Mouse (Mus musculus) heart, postnatal 0 days (tissue): ENCODE data around the gene Mycbp2. TPM values are rescaled to one million over a fixed set of nuclear protein-coding genes. Genes with fewer than 3 reads are reported as not detected.
A peak's percentile ranks its signal among the peaks of the same experiment; 100 is the strongest.

Source experiments
- ATAC-seq: fragments of 200-750 bp; cut with Nextera tagmentation; 2 replicates; pipeline ENCODE4 v1.8.0; 2017; ENCODE audit warnings: low read depth, moderate number of reproducible peaks, moderate library complexity; ENCODE audit not compliant: insufficient read depth
- DNase-seq: peaks from one replicate; pipeline ENCODE4 v3.0.0-alpha.2; 2016; ENCODE audit warnings: low spot score
- H3K27ac ChIP-seq: fragments of 300-500 bp; sonication (generic); 2 replicates; pipeline ENCODE4 v1.5.1; 2014; ENCODE audit warnings: low read depth, mild to moderate bottlenecking
- H3K27me3 ChIP-seq: fragments of 300-500 bp; sonication (generic); 2 replicates; pipeline ENCODE4 v1.6.1; 2014; ENCODE audit warnings: low read length, mixed read lengths; ENCODE audit not compliant: control insufficient read depth, insufficient read depth
- H3K36me3 ChIP-seq: fragments of 300-500 bp; sonication (generic); replicated peaks from 2 replicates; pipeline ENCODE4 v1.6.1; 2014; ENCODE audit warnings: low read length, mixed read lengths; ENCODE audit not compliant: control insufficient read depth, insufficient read depth
- H3K4me1 ChIP-seq: fragments of 300-500 bp; sonication (generic); 2 replicates; pipeline ENCODE4 v1.6.1; 2014; ENCODE audit warnings: antibody characterized with exemption; ENCODE audit not compliant: control insufficient read depth, insufficient read depth
- H3K4me2 ChIP-seq: fragments of 300-500 bp; sonication (generic); 2 replicates; pipeline ENCODE4 v1.6.1; 2014; ENCODE audit warnings: low read depth, mild to moderate bottlenecking, low read length, moderate library complexity
- H3K4me3 ChIP-seq: fragments of 300-500 bp; sonication (generic); 2 replicates; pipeline ENCODE4 v1.5.1; 2014; ENCODE audit warnings: low read depth, low read length
- H3K9ac ChIP-seq: fragments of 300-500 bp; sonication (generic); replicated peaks from 2 replicates; pipeline ENCODE4 v1.6.1; 2014; ENCODE audit warnings: low read depth, low read length, mixed read lengths
- H3K9me3 ChIP-seq: fragments of 300-500 bp; sonication (generic); replicated peaks from 2 replicates; pipeline ENCODE4 v1.6.1; 2016; ENCODE audit warnings: low read length; ENCODE audit not compliant: control insufficient read depth
- CTCF ChIP-seq: IDR thresholded peaks from 2 replicates; pipeline ENCODE4 v1.5.1; 2016; ENCODE audit warnings: antibody characterized with exemption, control low read depth, low read depth
- EP300 ChIP-seq: IDR thresholded peaks from 2 replicates; pipeline ENCODE4 v1.6.1; 2016; ENCODE audit warnings: antibody characterized with exemption, low read depth
- WGBS: fragments of 180-500 bp; shearing (Covaris S2); extraction: QIAGEN DNeasy Blood & Tissue Kit; methylation state at CpG from one replicate; pipeline ENCODE4 v1.1.7; 2014; 5-methylcytosine and 5-hydroxymethylcytosine counted together
- polyA plus RNA-seq: library from polyadenylated mRNA; unstranded; fragments of >200 nt; fragmentation: Nextera tagmentation; extraction: Ambion mirVana; gene quantifications from 2 replicates; pipeline ENCODE4 v1.2.1, GENCODE M21; 2015
- total RNA-seq: library from RNA; depleted of rRNA; stranded (reverse); fragments of >200 nt; gene quantifications from 2 replicates; pipeline ENCODE4 v1.2.3, GENCODE M21; 2014; ENCODE audit warnings: low replicate concordance

The Mycbp2 gene
- total and polyA plus RNA-seq, 2 experiments from 2014 or later, result 8.7 to 20.2 TPM

DNA sequence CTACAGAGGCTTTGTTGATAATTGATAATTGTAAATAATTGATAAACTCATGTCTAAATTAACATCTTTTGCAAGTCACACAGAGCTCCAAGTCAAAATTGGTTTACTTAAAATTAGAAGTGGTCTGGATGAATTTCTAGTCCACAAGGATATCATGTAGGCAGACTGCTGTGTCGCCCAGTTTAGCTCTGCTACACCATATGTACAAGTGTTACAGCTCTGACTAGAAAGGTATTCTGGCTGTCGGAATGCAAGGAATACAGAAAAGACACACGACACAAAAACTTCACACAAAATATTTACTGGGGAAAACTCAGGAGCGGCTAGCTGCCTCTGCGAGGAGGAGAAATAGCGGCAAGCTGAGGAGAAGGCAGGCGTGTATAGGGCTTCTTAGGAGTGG lies 89.7 kb downstream of the Mycbp2 start:
- 89% methylated on average over 7 of the region's 7 CpGs for WGBS
- no peak for TF ChIP-seq EP300
- no peak for TF ChIP-seq CTCF
- no peak overlapping the region for H3K9ac ChIP-seq
- H3K27me3 ChIP-seq, result no peaks in the 10 kb centered on the region
- H3K27ac ChIP-seq, result no peak overlapping the region
- peaks cover 28% of the 10 kb centered on the region for H3K36me3 ChIP-seq
- H3K4me3 ChIP-seq, result no peak overlapping the region
- no peaks in the 10 kb centered on the region for H3K9me3 ChIP-seq
- DNase-seq (no peak), ATAC-seq (no peak)
- H3K4me1 ChIP-seq, result no peaks in the 10 kb centered on the region
- H3K4me2 ChIP-seq, result no peak overlapping the region

DNA sequence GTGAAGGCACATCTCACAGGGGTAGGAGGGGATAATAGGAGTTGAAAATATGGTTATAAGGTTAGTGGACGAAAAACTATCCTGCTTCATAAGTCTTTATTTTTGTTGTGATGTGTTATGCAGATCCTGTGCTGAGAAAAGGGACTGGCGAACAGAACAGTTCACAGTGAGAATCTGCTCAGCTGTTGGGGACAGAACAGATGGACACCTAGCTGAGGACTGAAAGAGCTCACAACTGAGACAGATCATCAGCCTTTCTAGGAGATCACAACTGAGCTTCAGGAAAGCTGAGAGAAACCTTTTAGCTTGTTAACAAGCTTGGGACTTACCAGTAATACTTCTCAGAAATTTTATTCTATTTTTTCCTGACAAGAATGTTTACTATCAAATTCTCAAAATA lies 92.3 kb downstream of the Mycbp2 start:
- H3K36me3 ChIP-seq, result peaks cover 16% of the 10 kb centered on the region; the same call in 1 of the 2 replicates
- H3K4me1 ChIP-seq, result no peaks in the 10 kb centered on the region
- no peak overlapping the region for H3K4me2 ChIP-seq
- DNase-seq (no peak), ATAC-seq (no peak)
- H3K27me3 ChIP-seq, result no peaks in the 10 kb centered on the region
- H3K4me3 ChIP-seq, result no peak overlapping the region
- TF ChIP-seq EP300 (no peak), CTCF (no peak)
- no peak overlapping the region for H3K9ac ChIP-seq
- H3K9me3 ChIP-seq, result no peaks in the 10 kb centered on the region
- WGBS, result 87% methylated on average over 2 of the region's 2 CpGs
- no peak overlapping the region for H3K27ac ChIP-seq

DNA sequence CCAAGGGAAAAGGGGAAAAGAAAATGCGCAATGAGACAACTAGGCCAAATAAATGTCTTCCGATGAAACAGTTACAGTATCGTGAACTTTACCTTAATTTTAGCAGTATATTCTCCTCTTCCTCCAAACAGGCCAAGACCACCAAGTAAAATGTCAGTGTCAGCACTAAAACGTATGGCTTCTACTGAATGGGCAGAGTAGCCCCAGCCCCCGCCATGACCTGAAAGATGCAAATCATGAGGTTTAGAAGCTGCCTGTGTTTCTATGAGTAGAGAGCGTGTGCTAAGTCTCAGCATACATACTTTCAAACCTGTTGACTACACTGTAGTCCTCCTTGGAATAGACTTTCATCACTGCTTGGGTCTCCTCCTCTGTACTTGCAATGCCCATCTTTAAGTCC lies 104.6 kb downstream of the Mycbp2 start:
- 94% methylated on average over 6 of the region's 6 CpGs for WGBS

DNA sequence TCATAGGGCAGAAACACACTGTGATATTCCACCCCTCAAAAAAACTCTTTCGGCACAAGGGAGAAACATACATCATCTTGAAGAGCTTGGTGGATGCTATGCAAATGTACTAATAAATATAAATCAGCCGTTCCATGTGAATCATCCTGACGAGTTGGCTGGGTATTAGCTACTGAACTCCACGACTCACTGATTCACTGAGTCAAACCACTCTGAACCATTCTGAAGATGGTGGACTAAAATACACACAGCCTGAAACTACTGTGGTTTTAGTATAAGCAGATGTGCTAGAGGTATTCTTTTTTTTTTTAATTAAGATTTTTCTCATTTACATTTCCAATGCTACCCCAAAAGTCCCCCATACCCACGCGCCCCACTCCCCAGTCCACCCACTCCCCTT lies 111.8 kb downstream of the Mycbp2 start:
- H3K9ac ChIP-seq, result no peak overlapping the region
- no peaks in the 10 kb centered on the region for H3K4me1 ChIP-seq
- peaks cover 18% of the 10 kb centered on the region for H3K36me3 ChIP-seq
- no peak overlapping the region for H3K4me3 ChIP-seq
- no peak for TF ChIP-seq CTCF
- TF ChIP-seq EP300, result no peak
- no peak overlapping the region for H3K27ac ChIP-seq
- ATAC-seq (no peak), DNase-seq (no peak)
- 94% methylated on average over 6 of the region's 6 CpGs for WGBS
- H3K4me2 ChIP-seq, result no peak overlapping the region
- H3K27me3 ChIP-seq, result no peaks in the 10 kb centered on the region
- no peaks in the 10 kb centered on the region for H3K9me3 ChIP-seq

More for the DNA sequence above, 104.6 kb downstream of the Mycbp2 start:
- Histone ChIP-seq H3K9ac (no peak overlapping the region), H3K27ac (no peak overlapping the region), H3K9me3 (no peaks in the 10 kb centered on the region), H3K4me1 (no peaks in the 10 kb centered on the region), H3K4me2 (no peak overlapping the region), H3K4me3 (no peak overlapping the region), H3K36me3 (peaks cover 20% of the 10 kb centered on the region), H3K27me3 (no peaks in the 10 kb centered on the region)
- no peak for ATAC-seq
- no peak for DNase-seq
- TF ChIP-seq EP300, result no peak
- TF ChIP-seq CTCF, result no peak

DNA sequence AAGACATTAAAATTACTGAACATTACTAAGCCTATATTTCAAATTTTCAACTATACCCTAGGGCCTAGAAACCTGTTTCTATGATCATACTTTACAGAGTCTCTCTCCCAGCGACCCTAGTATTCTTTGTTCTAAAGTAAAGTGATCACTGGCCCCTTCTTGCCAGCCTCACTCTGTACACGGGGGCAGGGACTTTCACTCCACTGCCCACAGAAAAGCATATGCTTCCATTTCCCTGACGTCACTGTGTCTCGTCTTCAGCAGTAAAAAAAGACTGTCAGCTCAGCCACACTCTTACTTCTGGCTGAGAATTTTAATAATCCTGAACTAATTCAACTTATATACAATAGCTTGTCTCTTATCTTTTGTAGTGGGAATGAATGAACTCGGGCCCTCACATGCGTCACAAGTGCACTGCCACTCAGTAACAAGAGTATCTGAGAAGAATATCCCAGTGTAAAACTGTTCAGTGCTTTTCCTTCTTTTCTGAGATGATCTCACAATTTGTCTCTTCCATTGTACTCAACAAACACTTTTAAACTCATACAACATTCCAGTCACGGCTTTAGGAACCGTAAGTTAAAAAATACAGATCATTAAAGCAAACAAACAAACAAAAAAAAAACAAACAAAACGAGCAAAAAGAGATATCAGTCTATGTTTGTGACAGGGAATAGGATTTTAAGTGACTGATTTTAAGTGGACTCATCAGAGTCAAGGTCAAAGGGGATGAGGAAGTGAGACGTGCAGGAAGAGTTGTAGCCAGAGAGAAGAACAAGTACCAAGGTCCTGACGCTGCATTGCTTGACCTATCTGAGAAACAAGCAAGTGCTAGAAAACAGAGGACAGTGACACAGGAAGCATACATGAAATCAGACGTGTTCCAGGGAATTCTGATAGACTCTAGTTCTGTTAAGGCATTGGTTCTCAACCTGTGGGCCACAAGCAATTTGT lies 112.7 kb downstream of the Mycbp2 start:
- no peak for TF ChIP-seq CTCF
- TF ChIP-seq EP300, result no peak
- Histone ChIP-seq H3K36me3 (peaks cover 18% of the 10 kb centered on the region), H3K9ac (no peak overlapping the region), H3K27ac (no peak overlapping the region), H3K4me1 (no peaks in the 10 kb centered on the region), H3K9me3 (no peaks in the 10 kb centered on the region), H3K4me3 (no peak overlapping the region), H3K4me2 (no peak overlapping the region), H3K27me3 (no peaks in the 10 kb centered on the region)
- DNase-seq, result no peak
- ATAC-seq, result no peak
- WGBS, result 59% methylated on average over 12 of the region's 12 CpGs

DNA sequence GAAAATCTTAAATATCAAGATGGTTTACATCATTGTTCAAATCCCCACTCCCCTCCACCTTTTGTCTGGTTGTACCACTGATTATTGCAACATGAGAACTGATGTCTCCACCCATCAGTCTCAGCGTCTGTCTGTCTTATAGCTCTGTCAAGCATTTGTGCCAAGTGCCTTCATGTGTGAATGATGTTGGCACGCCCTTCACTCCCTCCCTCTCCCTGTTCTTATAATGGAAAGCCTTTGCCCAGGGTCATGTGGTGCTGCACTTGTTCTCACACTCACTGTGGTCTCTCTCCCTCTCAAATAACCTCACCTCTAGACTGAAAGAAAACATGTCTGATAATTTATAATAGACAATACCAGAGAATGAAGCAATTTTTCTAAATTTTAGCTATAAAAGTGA lies 124.3 kb downstream of the Mycbp2 start:
- no peaks in the 10 kb centered on the region for H3K9me3 ChIP-seq
- H3K27me3 ChIP-seq, result no peaks in the 10 kb centered on the region
- H3K4me3 ChIP-seq, result no peak overlapping the region
- no peak for DNase-seq
- no peak overlapping the region for H3K27ac ChIP-seq
- 47% methylated on average over 2 of the region's 2 CpGs for WGBS
- no peaks in the 10 kb centered on the region for H3K4me1 ChIP-seq
- no peak overlapping the region for H3K4me2 ChIP-seq
- no peak overlapping the region for H3K9ac ChIP-seq
- TF ChIP-seq EP300, result no peak
- TF ChIP-seq CTCF, result no peak
- ATAC-seq, result 0 out of 2 replicates have a peak, but pooled peaks have one; percentile 36
- H3K36me3 ChIP-seq, result peaks cover 45% of the 10 kb centered on the region
